Mouse (Mus musculus) cerebellum, adult 11-12 months (tissue): Measurements from ENCODE around the gene Ctrb1.
A peak's percentile ranks its signal among the peaks of the same experiment; 100 is the strongest.

Experiments used
- DNase-seq: peaks from one replicate; pipeline ENCODE4 v3.0.0; 2022

The Ctrb1 gene

GRCm38 (mm10) chr8:111716603-111717487 is 26.0 kb upstream of the Ctrb1 start:
- DNase-seq, result peak; percentile 88

GRCm38 (mm10) chr8:111715514-111715913 is 24.7 kb upstream of the Ctrb1 start:
- peak; percentile 42 for DNase-seq

GRCm38 (mm10) chr8:111714295-111714694 is 23.5 kb upstream of the Ctrb1 start:
- DNase-seq, result peak; percentile 16

- DNase-seq, result peak; percentile 49
Measured at GRCm38 (mm10) chr8:111713817-111714216, 23.0 kb upstream of the Ctrb1 start.

- DNase-seq, result peak; percentile 48
Measured at GRCm38 (mm10) chr8:111713291-111713690, 22.5 kb upstream of the Ctrb1 start.

GRCm38 (mm10) chr8:111712588-111712987 is 21.8 kb upstream of the Ctrb1 start:
- peak; percentile 92 for DNase-seq

- no peak for DNase-seq
Measured at GRCm38 (mm10) chr8:111712135-111712534, 21.3 kb upstream of the Ctrb1 start.

- DNase-seq, result no peak
Measured at GRCm38 (mm10) chr8:111710777-111711485, 20.1 kb upstream of the Ctrb1 start.

- DNase-seq, result no peak
Measured at GRCm38 (mm10) chr8:111709223-111709622, 18.4 kb upstream of the Ctrb1 start.

- DNase-seq, result no peak
Measured at GRCm38 (mm10) chr8:111708265-111708664, 17.5 kb upstream of the Ctrb1 start.

GRCm38 (mm10) chr8:111705699-111706098 is 14.9 kb upstream of the Ctrb1 start:
- DNase-seq, result no peak

- no peak for DNase-seq
Measured at GRCm38 (mm10) chr8:111705222-111705621, 14.4 kb upstream of the Ctrb1 start.

- DNase-seq, result peak; percentile 49
Measured at GRCm38 (mm10) chr8:111704585-111704984, 13.8 kb upstream of the Ctrb1 start.

- no peak for DNase-seq
Measured at GRCm38 (mm10) chr8:111701380-111701779, 10.6 kb upstream of the Ctrb1 start.

GRCm38 (mm10) chr8:111700740-111701139 is 9.9 kb upstream of the Ctrb1 start:
- no peak for DNase-seq

GRCm38 (mm10) chr8:111700201-111700600 is 9.4 kb upstream of the Ctrb1 start:
- no peak for DNase-seq

GRCm38 (mm10) chr8:111699035-111699434 is 8.2 kb upstream of the Ctrb1 start:
- DNase-seq, result no peak

- DNase-seq, result no peak
Measured at GRCm38 (mm10) chr8:111697655-111698054, 6.8 kb upstream of the Ctrb1 start.

GRCm38 (mm10) chr8:111695441-111695840 is 4.6 kb upstream of the Ctrb1 start:
- no peak for DNase-seq

- DNase-seq, result no peak
Measured at GRCm38 (mm10) chr8:111693261-111693741, 2.5 kb upstream of the Ctrb1 start.

- DNase-seq, result no peak
Measured at GRCm38 (mm10) chr8:111686881-111687280, 3.9 kb downstream of the Ctrb1 start.

GRCm38 (mm10) chr8:111682521-111682920 is 8.3 kb downstream of the Ctrb1 start:
- no peak for DNase-seq

- no peak for DNase-seq
Measured at GRCm38 (mm10) chr8:111681153-111681552, 9.7 kb downstream of the Ctrb1 start.
